Mouse (Mus musculus): ENCODE results near the gene Tram2. TPM values are rescaled to one million over a fixed set of nuclear protein-coding genes. Genes with fewer than 3 reads are reported as not detected.

Gene Tram2
- polyA plus RNA-seq, 1 experiment from 2014 or later, result 1.2 TPM

DNA sequence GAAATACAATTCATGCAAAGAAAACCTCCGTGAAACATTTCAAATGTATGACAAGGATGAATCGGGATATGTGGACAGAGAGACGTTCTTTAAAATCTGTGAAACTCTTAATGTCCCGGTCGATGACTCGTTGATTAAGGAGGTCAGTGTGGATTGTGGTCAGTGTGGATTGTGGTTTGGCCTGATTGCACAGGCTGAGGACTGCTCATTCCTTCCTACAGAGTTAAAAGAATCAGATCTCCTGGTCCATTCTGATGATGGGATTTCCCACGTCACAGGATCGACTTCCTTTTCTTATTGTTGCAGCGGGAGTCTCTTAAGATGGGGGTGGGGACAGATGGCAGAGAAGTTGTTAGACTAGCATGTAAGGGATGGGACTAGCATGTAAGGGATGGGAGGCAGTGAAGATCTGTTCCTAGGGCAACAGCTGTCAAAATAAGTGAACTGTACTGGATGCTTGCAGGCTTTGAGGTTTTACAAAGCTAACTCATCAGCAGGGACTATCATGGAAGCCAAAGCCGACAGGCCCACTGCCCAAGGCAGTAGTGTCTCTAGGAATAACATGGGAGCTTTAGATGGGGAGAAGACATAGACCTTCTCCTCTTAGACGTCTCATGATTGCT lies 89.5 kb downstream of the Tram2 start:
- Histone ChIP-seq H3K27ac (no peak overlapping the region), H3K36me3 (no peaks in the 10 kb centered on the region), H3K4me3 (replicated peaks) (no peak overlapping the region), H3K27me3 (no peaks in the 10 kb centered on the region), H3K9me3 (replicated peaks) (no peaks in the 10 kb centered on the region), H3K9ac (no peak overlapping the region), H3K4me2 (no peak overlapping the region), H3K4me1 (replicated peaks) (peaks cover 5% of the 10 kb centered on the region; the same call in 1 of the 2 replicates)
- WGBS (ENCODE audit: insufficient replicate concordance), result 55% methylated on average over 11 of the region's 11 CpGs
- ATAC-seq (ENCODE audit: low read depth), result no peak
- DNase-seq, result no peak

DNA sequence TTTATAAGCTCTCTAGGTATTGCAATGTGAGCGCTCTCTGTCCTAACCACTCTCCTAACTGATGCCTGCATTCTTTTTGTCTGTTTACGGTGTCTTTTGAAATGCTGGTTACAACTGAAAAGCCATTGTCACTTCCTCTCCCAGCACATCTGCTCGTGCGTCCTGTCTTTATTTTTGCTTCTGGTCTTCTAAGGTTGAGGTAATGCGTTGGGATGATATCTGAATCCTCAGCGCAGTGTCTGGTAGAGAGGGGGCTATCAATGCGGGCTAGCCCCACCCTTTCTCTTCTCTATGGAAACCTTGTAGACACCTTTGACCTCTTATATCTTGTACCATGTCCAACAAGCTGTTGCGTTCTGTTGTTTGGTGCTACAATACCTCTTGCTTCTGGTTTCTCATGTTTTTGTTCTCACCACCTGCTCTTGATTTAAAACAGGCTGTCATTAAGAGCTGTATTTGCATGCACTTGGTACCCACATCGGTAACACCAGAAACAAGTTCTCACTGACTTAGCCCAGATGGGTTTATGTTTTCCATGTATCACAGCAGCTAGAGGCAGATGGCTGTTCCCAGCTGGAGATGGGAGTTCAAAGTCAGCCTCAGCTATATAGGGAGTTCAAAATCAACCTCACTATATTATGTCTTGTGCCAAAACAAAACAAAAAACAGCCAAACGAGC lies 92.5 kb downstream of the Tram2 start:
- Histone ChIP-seq H3K4me3 (replicated peaks) (no peak overlapping the region), H3K4me1 (replicated peaks) (no peaks in the 10 kb centered on the region), H3K9ac (no peak overlapping the region), H3K36me3 (no peaks in the 10 kb centered on the region), H3K9me3 (replicated peaks) (no peaks in the 10 kb centered on the region), H3K27ac (no peak overlapping the region), H3K4me2 (no peak overlapping the region), H3K27me3 (no peaks in the 10 kb centered on the region)
- DNase-seq, result no peak
- WGBS (ENCODE audit: insufficient replicate concordance), result 36% methylated on average over 10 of the region's 10 CpGs
- ATAC-seq (ENCODE audit: low read depth), result no peak

DNA sequence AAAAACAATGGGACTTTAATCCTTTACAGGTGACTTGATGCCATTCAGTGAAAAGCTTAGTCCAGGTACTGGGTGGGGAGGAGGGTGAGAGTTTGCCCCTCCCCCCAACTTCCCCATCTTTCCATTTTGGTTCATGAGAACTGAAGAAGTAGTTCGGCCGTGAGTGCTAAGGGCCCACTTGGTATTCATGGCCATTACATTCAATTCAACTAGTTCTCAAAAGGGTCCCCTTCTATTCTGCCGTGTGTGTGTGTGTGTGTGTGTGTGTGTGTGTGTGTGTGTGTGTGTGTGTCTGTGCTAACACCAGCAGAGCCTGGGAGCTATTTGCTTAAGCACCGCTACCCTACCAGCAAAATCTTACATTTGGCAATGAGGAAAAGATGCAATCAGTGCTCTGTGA lies 94.4 kb downstream of the Tram2 start:
- Histone ChIP-seq H3K4me2 (no peak overlapping the region), H3K4me1 (replicated peaks) (no peaks in the 10 kb centered on the region), H3K9me3 (replicated peaks) (no peaks in the 10 kb centered on the region), H3K27me3 (no peaks in the 10 kb centered on the region), H3K27ac (no peak overlapping the region), H3K4me3 (replicated peaks) (no peak overlapping the region), H3K9ac (no peak overlapping the region), H3K36me3 (no peaks in the 10 kb centered on the region)
- DNase-seq, result no peak
- 50% methylated on average over 4 of the region's 4 CpGs for WGBS (ENCODE audit: insufficient replicate concordance)
- no peak for ATAC-seq (ENCODE audit: low read depth)

DNA sequence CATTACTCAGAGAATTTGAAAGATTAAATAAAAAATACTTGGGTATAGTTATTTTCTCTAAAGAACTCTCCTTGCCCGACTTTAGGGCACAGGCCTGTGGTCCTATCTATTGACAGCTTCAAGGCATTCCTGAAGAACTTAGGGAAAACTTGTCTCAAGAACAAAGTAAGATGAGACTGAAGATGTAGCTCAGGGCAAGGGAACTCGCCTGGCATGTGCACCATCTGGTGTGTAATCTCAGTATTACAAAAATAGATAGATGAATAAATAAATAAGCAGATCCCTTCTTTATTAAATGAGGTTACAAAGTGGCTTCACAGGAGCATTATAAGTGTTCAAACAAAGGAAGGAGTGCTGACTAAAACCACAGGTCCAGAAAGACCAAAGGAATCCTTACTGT lies 94.9 kb downstream of the Tram2 start:
- Histone ChIP-seq H3K27me3 (no peaks in the 10 kb centered on the region), H3K36me3 (no peaks in the 10 kb centered on the region), H3K9me3 (replicated peaks) (no peaks in the 10 kb centered on the region), H3K4me1 (replicated peaks) (no peaks in the 10 kb centered on the region), H3K9ac (no peak overlapping the region), H3K27ac (no peak overlapping the region), H3K4me3 (replicated peaks) (no peak overlapping the region), H3K4me2 (no peak overlapping the region)
- DNase-seq, result no peak
- 56% methylated on average over 2 of the region's 2 CpGs for WGBS (ENCODE audit: insufficient replicate concordance)
- ATAC-seq (ENCODE audit: low read depth), result no peak

DNA sequence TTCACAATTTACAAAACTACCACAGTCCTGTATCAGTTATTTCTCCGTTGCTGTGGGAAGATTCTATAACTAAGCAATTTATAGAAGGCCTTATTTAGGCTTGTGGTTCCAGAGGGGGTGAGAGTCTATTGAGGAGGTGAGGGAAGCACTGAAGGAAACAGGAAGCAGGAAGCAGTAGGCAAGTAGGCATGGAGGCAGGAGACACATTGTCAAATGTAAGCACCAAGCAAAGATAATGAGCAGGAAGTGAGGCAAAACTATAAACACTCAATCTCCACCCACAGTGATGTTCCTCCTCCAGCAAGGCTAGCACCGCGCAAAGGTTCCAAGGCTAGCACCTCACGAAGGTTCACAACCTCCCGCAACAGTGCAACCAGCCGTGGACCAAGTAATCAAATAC lies 97.3 kb downstream of the Tram2 start:
- Histone ChIP-seq H3K27me3 (no peaks in the 10 kb centered on the region), H3K36me3 (no peaks in the 10 kb centered on the region), H3K4me2 (no peak overlapping the region), H3K4me3 (replicated peaks) (no peak overlapping the region), H3K4me1 (replicated peaks) (no peaks in the 10 kb centered on the region), H3K9me3 (replicated peaks) (no peaks in the 10 kb centered on the region), H3K9ac (no peak overlapping the region), H3K27ac (no peak overlapping the region)
- 74% methylated on average over 6 of the region's 6 CpGs for WGBS (ENCODE audit: insufficient replicate concordance)
- DNase-seq (no peak), ATAC-seq (ENCODE audit: low read depth) (no peak)

DNA sequence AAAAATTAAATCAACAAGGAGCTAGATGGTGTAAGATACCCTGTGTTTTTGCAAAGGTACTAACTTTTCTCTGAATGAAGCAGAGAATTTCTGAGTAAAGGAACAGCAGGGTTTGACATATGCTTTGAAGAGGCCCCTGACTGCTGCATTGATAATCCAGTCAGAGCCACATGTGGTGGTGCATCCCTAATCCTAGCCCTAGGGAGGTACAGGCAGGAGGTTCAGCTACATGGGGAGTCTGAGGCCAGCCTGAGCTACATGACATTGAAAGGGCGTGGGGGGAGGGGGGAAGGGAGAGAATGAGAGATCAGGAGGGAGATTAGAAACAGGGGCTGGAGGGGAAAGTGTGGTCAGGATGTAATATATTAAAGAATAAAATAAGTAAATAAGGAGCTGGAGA lies 98.5 kb downstream of the Tram2 start:
- no peaks in the 10 kb centered on the region for H3K4me1 ChIP-seq (replicated peaks)
- H3K27me3 ChIP-seq, result no peaks in the 10 kb centered on the region
- H3K36me3 ChIP-seq, result no peaks in the 10 kb centered on the region
- H3K9ac ChIP-seq, result no peak overlapping the region
- no peak for DNase-seq
- no peak for ATAC-seq (ENCODE audit: low read depth)
- no peaks in the 10 kb centered on the region for H3K9me3 ChIP-seq (replicated peaks)
- no peak overlapping the region for H3K4me2 ChIP-seq
- no peak overlapping the region for H3K27ac ChIP-seq
- H3K4me3 ChIP-seq (replicated peaks), result no peak overlapping the region
- WGBS (ENCODE audit: insufficient replicate concordance), result 60% methylated on average over 1 of the region's 1 CpGs

DNA sequence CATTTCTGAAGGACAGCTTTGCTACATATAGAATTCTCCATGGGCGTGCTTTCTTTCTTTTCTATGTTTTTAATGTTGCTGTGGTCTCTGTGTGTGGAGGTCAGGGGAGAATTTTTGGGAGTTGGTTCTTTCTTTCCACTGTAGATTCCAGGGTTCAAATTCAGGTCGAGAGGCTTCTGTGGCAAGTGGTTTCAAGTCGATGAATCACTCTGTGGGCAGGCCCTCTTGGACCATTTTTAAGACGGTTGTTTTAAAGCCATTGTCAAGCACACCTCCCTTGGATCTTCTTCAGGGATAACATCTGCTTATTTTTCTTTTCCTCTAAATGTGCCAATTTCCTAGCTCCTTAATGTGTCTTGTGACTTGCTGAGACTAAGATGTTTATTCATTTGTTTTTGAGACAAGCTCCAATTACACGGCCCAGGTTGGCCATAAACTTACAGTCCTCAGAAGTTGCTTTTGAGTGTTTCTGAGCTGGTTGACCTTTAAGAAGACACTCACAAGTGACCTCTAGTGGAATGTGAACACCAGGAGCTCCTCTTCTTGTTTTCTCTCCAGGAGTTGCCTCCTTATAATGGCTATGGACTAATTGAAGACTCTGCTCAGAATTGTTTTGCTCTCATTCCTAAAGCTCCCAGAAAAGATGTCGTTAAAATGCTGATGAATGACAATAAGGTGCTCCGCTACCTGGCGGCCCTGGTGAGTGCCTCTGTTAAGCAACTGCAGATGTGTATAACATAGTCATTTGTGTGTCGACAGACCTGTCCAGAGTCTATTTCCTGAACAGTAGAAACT lies 104.5 kb downstream of the Tram2 start:
- H3K9ac ChIP-seq, result no peak overlapping the region
- WGBS (ENCODE audit: insufficient replicate concordance), result 60% methylated on average over 9 of the region's 9 CpGs
- no peaks in the 10 kb centered on the region for H3K9me3 ChIP-seq (replicated peaks)
- DNase-seq (no peak), ATAC-seq (ENCODE audit: low read depth) (no peak)
- H3K4me1 ChIP-seq (replicated peaks), result no peaks in the 10 kb centered on the region
- no peaks in the 10 kb centered on the region for H3K36me3 ChIP-seq
- H3K4me2 ChIP-seq, result no peak overlapping the region
- no peak overlapping the region for H3K4me3 ChIP-seq (replicated peaks)
- no peaks in the 10 kb centered on the region for H3K27me3 ChIP-seq
- no peak overlapping the region for H3K27ac ChIP-seq

DNA sequence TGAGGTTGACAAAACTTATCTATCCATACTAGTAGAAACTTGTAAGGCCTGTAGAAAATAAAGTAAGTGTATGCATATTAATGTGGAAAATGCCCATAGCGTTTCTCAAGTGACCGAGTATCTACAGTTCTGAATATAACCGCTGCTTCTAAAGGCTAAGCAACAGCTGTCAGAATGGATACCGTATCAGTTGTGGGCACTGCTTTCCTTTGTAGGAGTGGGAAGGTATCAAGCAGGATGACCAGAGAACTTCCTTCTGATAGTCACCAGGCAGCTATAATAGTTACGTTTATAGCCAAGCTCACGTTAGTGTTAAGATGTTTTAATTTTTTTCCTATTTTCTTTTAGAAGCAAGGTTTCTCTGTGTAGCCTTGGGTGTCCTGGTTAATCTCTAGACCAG lies 105.6 kb downstream of the Tram2 start:
- Histone ChIP-seq H3K4me2 (no peak overlapping the region), H3K9ac (no peak overlapping the region), H3K36me3 (no peaks in the 10 kb centered on the region), H3K4me1 (replicated peaks) (no peaks in the 10 kb centered on the region), H3K9me3 (replicated peaks) (no peaks in the 10 kb centered on the region), H3K27ac (no peak overlapping the region), H3K27me3 (no peaks in the 10 kb centered on the region), H3K4me3 (replicated peaks) (no peak overlapping the region)
- WGBS (ENCODE audit: insufficient replicate concordance), result 34% methylated on average over 6 of the region's 6 CpGs
- DNase-seq, result no peak
- no peak for ATAC-seq (ENCODE audit: low read depth)

DNA sequence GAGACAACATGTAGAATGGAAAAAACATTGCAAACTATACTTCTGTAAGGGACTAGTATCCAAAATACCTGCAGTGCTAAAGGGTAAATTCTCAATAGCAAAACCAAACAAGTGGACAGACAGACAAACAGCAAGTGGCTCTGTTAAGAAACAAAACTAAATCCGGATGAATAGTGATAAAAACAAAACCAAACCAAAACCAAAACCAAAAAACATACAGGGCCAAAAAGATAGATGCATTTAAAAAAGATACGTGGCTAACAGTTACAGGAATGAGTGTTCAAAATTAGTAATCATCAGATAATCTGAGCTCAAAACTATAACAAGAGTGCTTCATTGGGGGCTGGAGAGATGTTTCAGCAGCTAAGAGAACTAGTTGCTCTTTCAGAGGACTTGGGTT lies 109.4 kb downstream of the Tram2 start:
- Histone ChIP-seq H3K36me3 (no peaks in the 10 kb centered on the region), H3K9me3 (replicated peaks) (no peaks in the 10 kb centered on the region), H3K4me1 (replicated peaks) (no peaks in the 10 kb centered on the region), H3K4me3 (replicated peaks) (no peak overlapping the region), H3K27me3 (no peaks in the 10 kb centered on the region), H3K9ac (no peak overlapping the region), H3K27ac (no peak overlapping the region), H3K4me2 (no peak overlapping the region)
- WGBS (ENCODE audit: insufficient replicate concordance), result 56% methylated on average over 2 of the region's 2 CpGs
- ATAC-seq (ENCODE audit: low read depth) (no peak), DNase-seq (no peak)

DNA sequence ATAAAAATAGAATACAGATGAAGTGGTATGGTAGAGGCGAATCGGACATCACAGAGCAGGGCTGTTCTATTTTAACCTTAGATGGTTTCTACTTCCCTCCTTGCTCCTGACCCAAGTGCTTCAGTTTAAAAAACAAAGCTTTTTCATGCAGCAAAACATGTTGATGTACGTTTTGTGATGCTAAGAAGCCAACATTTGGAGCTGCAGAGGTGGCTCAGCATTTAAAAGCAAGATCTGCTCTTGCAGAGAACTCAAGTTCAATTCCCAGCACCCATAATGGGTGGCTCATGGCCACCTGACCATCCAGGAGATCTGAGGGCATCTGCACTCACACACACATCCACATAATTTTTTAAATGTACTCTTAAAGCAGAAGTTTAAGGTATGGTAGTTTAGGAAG lies 124.2 kb downstream of the Tram2 start:
- DNase-seq (no peak), ATAC-seq (ENCODE audit: low read depth) (no peak)
- Histone ChIP-seq H3K27ac (no peak overlapping the region), H3K9ac (no peak overlapping the region), H3K4me2 (no peak overlapping the region), H3K9me3 (replicated peaks) (no peaks in the 10 kb centered on the region), H3K4me3 (replicated peaks) (no peak overlapping the region), H3K4me1 (replicated peaks) (peaks cover 15% of the 10 kb centered on the region), H3K36me3 (no peaks in the 10 kb centered on the region), H3K27me3 (no peaks in the 10 kb centered on the region)
- WGBS (ENCODE audit: insufficient replicate concordance), result 51% methylated on average over 3 of the region's 3 CpGs

DNA sequence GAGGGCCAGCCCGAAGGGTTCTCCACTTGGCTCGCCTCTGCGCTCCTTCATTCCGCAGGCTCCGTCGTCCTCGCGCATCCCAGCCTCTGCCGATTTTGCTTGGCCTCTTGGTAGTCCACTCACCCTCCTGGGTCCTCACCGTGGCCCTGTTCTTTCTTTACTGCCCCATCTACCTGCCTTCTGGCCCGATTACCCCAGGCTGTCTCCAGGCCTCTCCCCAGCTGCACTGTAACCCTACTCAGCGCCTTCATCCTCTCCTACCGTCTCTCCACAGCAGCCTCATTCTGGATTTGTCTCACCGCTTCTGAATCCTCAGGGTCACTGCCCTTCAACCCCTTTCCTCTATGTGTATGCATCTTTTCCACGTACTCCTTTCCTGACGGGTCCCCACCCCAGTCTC lies 127.2 kb downstream of the Tram2 start:
- 11% methylated on average over 16 of the region's 16 CpGs for WGBS (ENCODE audit: insufficient replicate concordance)
- no peaks in the 10 kb centered on the region for H3K27me3 ChIP-seq
- peak overlapping the region; percentile 56 for H3K9ac ChIP-seq
- peak overlapping the region; percentile 60 for H3K4me3 ChIP-seq (replicated peaks)
- no peaks in the 10 kb centered on the region for H3K36me3 ChIP-seq
- H3K4me1 ChIP-seq (replicated peaks), result peaks cover 15% of the 10 kb centered on the region
- peak overlapping the region; percentile 78 for H3K4me2 ChIP-seq
- no peaks in the 10 kb centered on the region for H3K9me3 ChIP-seq (replicated peaks)
- ATAC-seq (ENCODE audit: low read depth) (no peak; the same call in none of the 2 replicates), DNase-seq (no peak)
- no peak overlapping the region for H3K27ac ChIP-seq
